Mouse (Mus musculus): ENCODE data around the gene Olfr535.
"Not testable (repeated sequence)": the region's sequence is repeated elsewhere in the genome, so short reads cannot be mapped to it uniquely, and the experiment has no call there.

Gene Olfr535

GRCm38 (mm10) chr7:140483916-140484315 lies at the start of gene Olfr535:
Gene Olfr535, plus strand, starts transcription at chr7:140484216.
- DNase-seq = no peak

DNA sequence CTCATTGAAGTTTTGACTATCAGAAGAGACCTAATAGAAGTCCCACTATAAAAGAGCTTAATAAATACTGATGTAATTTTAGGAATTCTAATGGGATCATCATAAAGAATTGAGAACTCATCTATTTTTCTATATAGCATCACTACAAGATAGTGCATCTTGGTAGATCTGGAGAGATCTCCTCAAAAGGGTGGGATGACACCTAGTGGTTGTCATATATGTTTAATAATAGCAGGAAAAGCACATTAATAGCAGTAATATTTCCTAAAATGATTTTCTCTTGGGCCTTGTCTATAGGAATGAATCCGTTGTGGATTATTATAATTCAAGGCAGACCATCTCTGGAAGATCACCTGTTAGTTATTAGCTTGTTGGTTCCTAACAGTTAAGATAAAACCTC lies 40.9 kb upstream of the Olfr535 start:
- DNase-seq = no peak

DNA sequence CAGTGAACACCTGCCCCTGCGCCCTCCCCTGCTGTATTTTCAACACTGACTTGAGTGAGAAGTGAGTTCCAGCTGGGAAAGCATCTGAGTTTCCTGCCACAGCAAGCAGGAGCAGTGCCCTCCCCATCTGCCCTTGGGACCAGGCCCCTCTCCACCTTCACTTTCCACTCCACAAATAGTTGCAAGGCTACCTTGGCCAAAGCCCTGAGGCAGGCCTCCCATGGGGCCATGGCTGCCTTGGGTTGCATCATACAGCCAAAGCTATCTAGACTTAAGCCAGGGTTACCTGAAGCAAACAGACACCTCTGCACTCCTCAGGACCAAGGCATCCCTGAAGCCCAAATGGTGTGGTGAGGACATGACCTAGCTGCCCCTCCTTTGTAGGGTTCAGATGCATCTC lies 20.9 kb upstream of the Olfr535 start, which contains the start of gene Olfr533:
Olfr533 (plus strand) TSS at position 301 of the 400 bp plus-strand sequence.
- DNase-seq = not testable (repeated sequence)

GRCm38 (mm10) chr7:140477886-140478285 lies 6.1 kb upstream of the Olfr535 start:
- no peak for DNase-seq

DNA sequence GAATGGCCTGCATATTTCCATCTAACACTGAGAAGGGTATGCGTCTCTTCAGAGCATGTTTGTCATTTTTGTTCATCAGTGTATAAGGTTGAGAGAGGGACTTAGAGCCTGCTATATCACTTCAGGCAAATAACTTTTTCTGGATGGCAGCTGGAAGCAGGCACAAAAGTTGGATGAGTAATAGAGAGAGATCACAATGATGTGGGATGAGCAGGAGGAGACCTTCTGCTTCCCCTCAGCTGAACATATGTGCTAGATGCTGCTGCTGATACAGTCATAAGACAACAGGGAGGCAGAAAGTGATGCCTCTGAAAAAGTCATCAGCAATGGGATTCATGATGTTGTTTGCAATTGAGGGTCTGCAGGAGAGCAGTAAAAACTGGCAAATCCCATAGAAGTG lies 5.3 kb upstream of the Olfr535 start:
- no peak for DNase-seq

- DNase-seq = no peak
Observed at GRCm38 (mm10) chr7:140488981-140489380, 5.0 kb downstream of the Olfr535 start.

- DNase-seq = no peak
Observed at GRCm38 (mm10) chr7:140494231-140494630, 10.2 kb downstream of the Olfr535 start.

DNA sequence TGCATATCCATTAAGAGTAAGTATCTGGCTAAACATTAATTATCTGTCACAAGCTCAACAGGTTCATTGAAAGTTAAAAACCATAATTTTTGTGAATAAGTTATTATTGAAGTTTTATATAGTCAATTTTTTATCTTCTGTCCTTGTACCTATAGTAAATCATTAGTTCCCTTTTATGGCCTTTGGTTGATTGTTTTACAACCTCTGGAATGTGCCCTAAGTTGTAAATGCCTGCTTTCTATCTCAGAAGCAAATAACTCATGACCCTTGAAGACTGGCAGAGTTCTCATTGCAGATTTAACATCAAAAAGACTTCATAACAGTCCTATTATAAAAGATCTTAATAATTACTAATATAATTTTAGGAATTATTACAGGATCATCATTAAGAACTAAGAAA lies 10.7 kb downstream of the Olfr535 start:
- no peak for DNase-seq

- DNase-seq = not testable (repeated sequence)
Observed at GRCm38 (mm10) chr7:140507346-140508021, 23.5 kb downstream of the Olfr535 start, which contains the start of gene Olfr536. Gene Olfr536, minus strand, starts transcription at chr7:140507396.

DNA sequence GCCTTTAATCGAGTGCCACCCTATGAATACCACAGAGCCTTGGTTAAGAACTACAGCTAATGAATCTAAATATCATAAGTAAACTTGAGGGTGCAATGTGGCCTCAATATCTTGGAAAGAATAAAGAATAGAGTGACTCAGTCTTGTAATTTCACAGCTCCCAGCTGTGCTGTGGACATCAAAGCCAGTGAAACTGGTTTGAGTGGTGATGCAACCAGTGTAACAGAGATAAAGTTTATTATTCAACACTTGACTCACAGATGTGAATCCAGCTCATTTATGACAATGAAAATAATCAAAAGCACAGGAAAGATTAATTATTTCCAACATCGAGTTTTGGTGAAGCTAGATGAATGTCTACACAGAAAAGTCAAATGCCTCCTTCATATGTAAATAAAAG lies 55.7 kb downstream of the Olfr535 start:
- DNase-seq = no peak
